Mouse (Mus musculus): ENCODE data around the gene Slc38a1. TPM values are rescaled to one million over a fixed set of nuclear protein-coding genes. Genes with fewer than 3 reads are reported as not detected.

Slc38a1 gene
- polyA plus RNA-seq, 1 experiment from 2014 or later: 89.6 TPM

GRCm38 (mm10) chr15:96548363-96548762 is 94.3 kb downstream of the Slc38a1 start:
- ATAC-seq (ENCODE audit: insufficient number of reproducible peaks, insufficient read depth, low FRiP score, low TSS enrichment): no peak
- Histone ChIP-seq H3K4me2 (replicated peaks) (no peak overlapping the region), H3K27ac (0 out of 2 replicates have a peak overlapping the region, but pooled peaks have one; percentile 17), H3K4me3 (no peak overlapping the region), H3K27me3 (no peaks in the 10 kb centered on the region), H3K9me3 (no peaks in the 10 kb centered on the region), H3K9ac (no peak overlapping the region), H3K36me3 (no peaks in the 10 kb centered on the region), H3K4me1 (peaks cover 3% of the 10 kb centered on the region; the same call in 1 of the 2 replicates)
- WGBS: 88% methylated on average over 9 of the region's 9 CpGs

GRCm38 (mm10) chr15:96547256-96548195 is 95.2 kb downstream of the Slc38a1 start:
- H3K9me3 ChIP-seq: no peaks in the 10 kb centered on the region
- H3K27me3 ChIP-seq: no peaks in the 10 kb centered on the region
- no peak for ATAC-seq (ENCODE audit: insufficient number of reproducible peaks, insufficient read depth, low FRiP score, low TSS enrichment)
- H3K36me3 ChIP-seq: no peaks in the 10 kb centered on the region
- H3K4me1 ChIP-seq: peaks cover 3% of the 10 kb centered on the region; the same call in 1 of the 2 replicates
- H3K4me2 ChIP-seq (replicated peaks): no peak overlapping the region
- WGBS: 54% methylated on average over 21 of the region's 21 CpGs
- H3K27ac ChIP-seq: peak overlapping the region; percentile 50; the same call in 1 of the 2 replicates
- H3K4me3 ChIP-seq: no peak overlapping the region
- no peak overlapping the region for H3K9ac ChIP-seq

GRCm38 (mm10) chr15:96543181-96543828 is 99.4 kb downstream of the Slc38a1 start:
- no peaks in the 10 kb centered on the region for H3K27me3 ChIP-seq
- H3K4me2 ChIP-seq (replicated peaks): peak overlapping the region; percentile 47
- no peak overlapping the region for H3K27ac ChIP-seq
- ATAC-seq (ENCODE audit: insufficient number of reproducible peaks, insufficient read depth, low FRiP score, low TSS enrichment): no peak
- H3K9ac ChIP-seq: no peak overlapping the region
- WGBS: 3% methylated on average over 24 of the region's 24 CpGs
- peak overlapping the region; percentile 32 for H3K4me3 ChIP-seq
- no peaks in the 10 kb centered on the region for H3K36me3 ChIP-seq
- peaks cover 3% of the 10 kb centered on the region; the same call in 1 of the 2 replicates for H3K4me1 ChIP-seq
- H3K9me3 ChIP-seq: no peaks in the 10 kb centered on the region

- H3K9me3 ChIP-seq: no peaks in the 10 kb centered on the region
- ATAC-seq (ENCODE audit: insufficient number of reproducible peaks, insufficient read depth, low FRiP score, low TSS enrichment): no peak
- 82% methylated on average over 8 of the region's 8 CpGs for WGBS
These were observed 100.6 kb downstream of the Slc38a1 start for GRCm38 (mm10) chr15:96542135-96542534.

GRCm38 (mm10) chr15:96537272-96537671 is 105.4 kb downstream of the Slc38a1 start:
- no peaks in the 10 kb centered on the region for H3K4me1 ChIP-seq
- H3K9ac ChIP-seq: no peak overlapping the region
- no peak overlapping the region for H3K27ac ChIP-seq
- no peak overlapping the region for H3K4me2 ChIP-seq (replicated peaks)
- no peaks in the 10 kb centered on the region for H3K36me3 ChIP-seq
- 92% methylated on average over 11 of the region's 11 CpGs for WGBS
- H3K9me3 ChIP-seq: no peaks in the 10 kb centered on the region
- no peaks in the 10 kb centered on the region for H3K27me3 ChIP-seq
- H3K4me3 ChIP-seq: no peak overlapping the region
- no peak for ATAC-seq (ENCODE audit: insufficient number of reproducible peaks, insufficient read depth, low FRiP score, low TSS enrichment)

More at GRCm38 (mm10) chr15:96542135-96542534, 100.6 kb downstream of the Slc38a1 start:
- H3K4me3 ChIP-seq: no peak overlapping the region
- no peak overlapping the region for H3K9ac ChIP-seq
- H3K4me2 ChIP-seq (replicated peaks): no peak overlapping the region
- no peak overlapping the region for H3K27ac ChIP-seq
- no peaks in the 10 kb centered on the region for H3K27me3 ChIP-seq
- no peaks in the 10 kb centered on the region for H3K36me3 ChIP-seq
- H3K4me1 ChIP-seq: no peaks in the 10 kb centered on the region

GRCm38 (mm10) chr15:96536412-96536811 is 106.3 kb downstream of the Slc38a1 start:
- no peak for ATAC-seq (ENCODE audit: insufficient number of reproducible peaks, insufficient read depth, low FRiP score, low TSS enrichment)
- Histone ChIP-seq H3K36me3 (no peaks in the 10 kb centered on the region), H3K27ac (no peak overlapping the region), H3K4me3 (no peak overlapping the region), H3K4me1 (no peaks in the 10 kb centered on the region), H3K9me3 (no peaks in the 10 kb centered on the region), H3K27me3 (no peaks in the 10 kb centered on the region), H3K9ac (no peak overlapping the region), H3K4me2 (replicated peaks) (no peak overlapping the region)
- 92% methylated on average over 7 of the region's 7 CpGs for WGBS

- H3K9me3 ChIP-seq: no peaks in the 10 kb centered on the region
- H3K4me2 ChIP-seq (replicated peaks): no peak overlapping the region
- H3K36me3 ChIP-seq: no peaks in the 10 kb centered on the region
- 28% methylated on average over 6 of the region's 6 CpGs for WGBS
- H3K9ac ChIP-seq: no peak overlapping the region
- H3K4me1 ChIP-seq: peaks cover 7% of the 10 kb centered on the region; the same call in 1 of the 2 replicates
- H3K4me3 ChIP-seq: no peak overlapping the region
- no peak for ATAC-seq (ENCODE audit: insufficient number of reproducible peaks, insufficient read depth, low FRiP score, low TSS enrichment)
- H3K27ac ChIP-seq: no peak overlapping the region
- no peaks in the 10 kb centered on the region for H3K27me3 ChIP-seq
These were observed 115.0 kb downstream of the Slc38a1 start for GRCm38 (mm10) chr15:96527686-96528085.

GRCm38 (mm10) chr15:96524239-96524738 is 118.4 kb downstream of the Slc38a1 start:
- no peak for ATAC-seq (ENCODE audit: insufficient number of reproducible peaks, insufficient read depth, low FRiP score, low TSS enrichment)
- Histone ChIP-seq H3K9me3 (no peaks in the 10 kb centered on the region), H3K36me3 (no peaks in the 10 kb centered on the region), H3K4me1 (peaks cover 7% of the 10 kb centered on the region; the same call in 1 of the 2 replicates), H3K27ac (no peak overlapping the region), H3K4me2 (replicated peaks) (no peak overlapping the region), H3K4me3 (no peak overlapping the region), H3K9ac (no peak overlapping the region), H3K27me3 (no peaks in the 10 kb centered on the region)
- WGBS: 49% methylated on average over 9 of the region's 9 CpGs

Other genes starting within 250 kb of the Slc38a1 start
- 114 and 120 TPM in 2 replicates for gene Scaf11, start 182.1 kb downstream of the Slc38a1 start, polyA plus RNA-seq (2016; fragmentation: Nextera tagmentation; extraction: Ambion mirVana)
- gene Slc38a2, start 56.8 kb upstream of the Slc38a1 start, polyA plus RNA-seq (2016; fragmentation: Nextera tagmentation; extraction: Ambion mirVana): 175 and 179 TPM in 2 replicates

All from embryonic facial prominence, embryonic 12.5 days (tissue).